Mouse (Mus musculus) liver, embryonic 14.5 days (tissue): ENCODE measurements around the gene 4930550C14Rik. TPM values are rescaled to one million over a fixed set of nuclear protein-coding genes. Genes with fewer than 3 reads are reported as not detected.
A peak's percentile ranks its signal among the peaks of the same experiment; 100 is the strongest.

Source experiments
- ATAC-seq: fragments of 200-750 bp; cut with Nextera tagmentation; 2 replicates; pipeline ENCODE4 v1.8.0; 2017; ENCODE audit warnings: moderate number of reproducible peaks, mild to moderate bottlenecking, moderate library complexity; ENCODE audit not compliant: insufficient read depth
- DNase-seq, 3 experiments: peaks; one replicate each; pipeline ENCODE4 v3.0.0-alpha.2; 2012 to 2013; ENCODE audit warnings: low read depth in 3 of 3, low spot score in 3 of 3
- H3K27ac ChIP-seq: fragments of 300-500 bp; sonication (generic); 2 replicates; pipeline ENCODE4 v1.5.1; 2014; ENCODE audit warnings: moderate library complexity, mild to moderate bottlenecking, control low read depth, inconsistent platforms
- H3K27me3 ChIP-seq: fragments of 300-500 bp; sonication (generic); 2 replicates; pipeline ENCODE4 v1.6.1; 2014; ENCODE audit warnings: mild to moderate bottlenecking, low read length, moderate library complexity; ENCODE audit not compliant: control insufficient read depth, insufficient read depth
- H3K36me3 ChIP-seq: fragments of 300-500 bp; sonication (generic); replicated peaks from 2 replicates; pipeline ENCODE4 v1.6.1; 2014; ENCODE audit warnings: low read depth; ENCODE audit not compliant: control insufficient read depth, insufficient read depth
- H3K4me1 ChIP-seq, 2 experiments: fragments of 200-500 bp in 1 of 2; fragments of 300-500 bp in 1 of 2; sonication (generic) in 1 of 2; replicated peaks; 2 replicates each; pipeline ENCODE4 v1.6.1; 2012 to 2014; ENCODE audit warnings: antibody characterized with exemption in 1 of 2, inconsistent platforms in 1 of 2, low read length in 1 of 2; ENCODE audit not compliant: control insufficient read depth in 2 of 2, insufficient read depth in 2 of 2
- H3K4me2 ChIP-seq: fragments of 300-500 bp; sonication (generic); 2 replicates; pipeline ENCODE4 v1.6.1; 2014; ENCODE audit warnings: low read depth, mild to moderate bottlenecking, control low read depth, moderate library complexity
- H3K4me3 ChIP-seq, 2 experiments: fragments of 200-500 bp in 1 of 2; fragments of 300-500 bp in 1 of 2; sonication (generic) in 1 of 2; 2 replicates each; pipeline ENCODE4 v1.5.1; 2012 to 2014; ENCODE audit warnings: low read depth in 2 of 2, low read length in 2 of 2, mild to moderate bottlenecking in 2 of 2, control low read depth in 1 of 2, inconsistent platforms in 1 of 2, moderate library complexity in 1 of 2; ENCODE audit not compliant: insufficient read depth in 1 of 2
- H3K9ac ChIP-seq: fragments of 300-500 bp; sonication (generic); replicated peaks from 2 replicates; pipeline ENCODE4 v1.6.1; 2014; ENCODE audit warnings: mild to moderate bottlenecking, control low read depth, moderate library complexity
- H3K9me3 ChIP-seq: fragments of 300-500 bp; sonication (generic); 2 replicates; pipeline ENCODE4 v1.6.1; 2016; ENCODE audit warnings: low read length, mixed read lengths; ENCODE audit not compliant: control insufficient read depth
- CTCF ChIP-seq: IDR thresholded peaks from 2 replicates; pipeline ENCODE4 v1.5.1; 2016; ENCODE audit warnings: antibody characterized with exemption, low read depth, control low read depth
- EP300 ChIP-seq: IDR thresholded peaks from 2 replicates; pipeline ENCODE4 v1.6.1; 2016; ENCODE audit warnings: antibody characterized with exemption, low read depth
- WGBS: fragments of 180-500 bp; shearing (Covaris S2); extraction: QIAGEN DNeasy Blood & Tissue Kit; methylation state at CpG from one replicate; pipeline ENCODE4 v1.1.7; 2014; ENCODE audit not compliant: insufficient replicate concordance; 5-methylcytosine and 5-hydroxymethylcytosine counted together
- polyA plus RNA-seq, 2 experiments: library from polyadenylated mRNA; depleted of rRNA in 1 of 2; stranded (reverse) in 1 of 2; unstranded in 1 of 2; fragments of >200 nt; fragmentation: Nextera tagmentation in 1 of 2; extraction: Ambion mirVana in 1 of 2; gene quantifications; 2 replicates each; pipeline versions ENCODE4 v1.2.1 to v1.2.3; 2012 to 2014

4930550C14Rik gene
- polyA plus RNA-seq, 2 experiments, result 0.64 to 0.86 TPM

GRCm38 (mm10) chr9:53409427-53409826 lies 7.3 kb downstream of the 4930550C14Rik start:
- TF ChIP-seq EP300, result peak; percentile 51
- no peak for TF ChIP-seq CTCF
- Histone ChIP-seq H3K9me3 (no peaks in the 10 kb centered on the region), H3K9ac (peak overlapping the region; percentile 32; the same call in 1 of the 2 replicates), H3K36me3 (no peaks in the 10 kb centered on the region), H3K4me3 (no peak overlapping the region), H3K4me2 (peak overlapping the region; percentile 49), H3K4me1 (peaks cover 18 to 33% of the 10 kb centered on the region in 2 experiments), H3K27me3 (no peaks in the 10 kb centered on the region), H3K27ac (peak overlapping the region; percentile 14; the same call in 1 of the 2 replicates)
- 33% methylated on average over 3 of the region's 3 CpGs for WGBS
- peak; percentile 88 for ATAC-seq
- peak in 2 of 3 experiments; percentile 16 to 25 for DNase-seq

GRCm38 (mm10) chr9:53422133-53422896 lies 20.2 kb downstream of the 4930550C14Rik start:
- Histone ChIP-seq H3K4me3 (peak overlapping the region; percentile 31; a peak in 2 of 4 replicates), H3K4me1 (peaks cover 5 to 24% of the 10 kb centered on the region in 2 experiments; a peak in 3 of 4 replicates), H3K9ac (peak overlapping the region; percentile 39), H3K4me2 (peak overlapping the region; percentile 66), H3K9me3 (no peaks in the 10 kb centered on the region), H3K36me3 (no peaks in the 10 kb centered on the region), H3K27me3 (no peaks in the 10 kb centered on the region), H3K27ac (peak overlapping the region; percentile 85)
- 10% methylated on average over 9 of the region's 9 CpGs for WGBS
- DNase-seq, result peak; percentile 65 to 66 (median 66)
- peak; percentile 98 for ATAC-seq
- TF ChIP-seq CTCF (no peak), EP300 (peak; percentile 85)

- no peak overlapping the region for H3K4me3 ChIP-seq
- no peaks in the 10 kb centered on the region for H3K9me3 ChIP-seq
- 62% methylated on average over 3 of the region's 3 CpGs for WGBS
- peak; percentile 34; the same call in 1 of the 2 replicates for ATAC-seq
- TF ChIP-seq CTCF (no peak), EP300 (no peak)
- H3K27me3 ChIP-seq, result no peaks in the 10 kb centered on the region
- no peak overlapping the region for H3K9ac ChIP-seq
- no peaks in the 10 kb centered on the region for H3K36me3 ChIP-seq
- peaks cover 3 to 24% of the 10 kb centered on the region in 2 experiments; a peak in 3 of 4 replicates for H3K4me1 ChIP-seq
- H3K27ac ChIP-seq, result no peak overlapping the region
- H3K4me2 ChIP-seq, result no peak overlapping the region
- DNase-seq, result no peak
Observed at GRCm38 (mm10) chr9:53426726-53427125, 24.6 kb downstream of the 4930550C14Rik start.

GRCm38 (mm10) chr9:53427638-53428037 lies 25.5 kb downstream of the 4930550C14Rik start:
- WGBS, result 48% methylated on average over 3 of the region's 3 CpGs
- H3K4me3 ChIP-seq, result no peak overlapping the region
- no peaks in the 10 kb centered on the region for H3K9me3 ChIP-seq
- H3K9ac ChIP-seq, result no peak overlapping the region
- no peaks in the 10 kb centered on the region for H3K27me3 ChIP-seq
- TF ChIP-seq EP300 (no peak), CTCF (no peak)
- no peak overlapping the region for H3K27ac ChIP-seq
- DNase-seq (no peak), ATAC-seq (no peak)
- H3K4me2 ChIP-seq, result no peak overlapping the region
- H3K36me3 ChIP-seq, result no peaks in the 10 kb centered on the region
- H3K4me1 ChIP-seq, result peaks cover 3 to 17% of the 10 kb centered on the region in 2 experiments; a peak in 3 of 4 replicates

DNA sequence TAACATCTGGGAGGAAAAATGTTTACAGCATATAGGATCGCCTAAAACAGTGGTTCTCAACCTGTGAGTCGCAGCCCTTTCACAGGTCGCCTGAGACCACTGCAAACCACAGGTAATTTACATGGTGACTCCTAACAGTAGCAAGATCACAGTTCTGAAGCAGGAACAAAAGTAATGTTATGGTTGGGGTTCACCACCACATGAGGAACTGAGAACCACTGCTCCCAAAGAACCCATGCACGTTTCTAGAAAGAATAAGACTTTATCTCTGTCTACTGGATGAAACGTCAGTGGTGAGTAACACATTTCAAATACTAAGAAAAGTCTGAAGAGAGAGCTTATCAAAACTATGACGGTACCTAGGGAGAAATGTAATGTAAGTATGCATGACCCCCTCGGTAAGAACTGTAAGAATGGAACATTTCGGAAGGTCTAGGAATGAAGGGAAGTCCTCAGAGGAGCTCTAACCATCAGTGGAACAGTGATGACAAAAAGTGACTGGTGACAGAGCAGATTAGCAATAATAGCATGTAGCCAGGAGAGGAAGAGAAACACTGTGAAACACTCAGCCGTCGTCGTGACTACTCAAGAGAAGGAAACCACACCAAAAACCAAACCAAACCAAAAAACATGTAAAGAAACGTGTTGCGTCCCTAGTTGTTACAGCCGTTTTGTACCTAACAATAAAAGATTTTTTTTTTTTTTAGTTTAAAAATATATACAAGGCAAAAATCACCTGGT lies 33.9 kb downstream of the 4930550C14Rik start:
- ATAC-seq, result no peak
- no peak overlapping the region for H3K9ac ChIP-seq
- no peaks in the 10 kb centered on the region; the same call in 1 of the 2 replicates for H3K36me3 ChIP-seq
- H3K4me2 ChIP-seq, result no peak overlapping the region
- H3K27ac ChIP-seq, result no peak overlapping the region
- H3K4me3 ChIP-seq, result no peak overlapping the region
- H3K9me3 ChIP-seq, result no peaks in the 10 kb centered on the region
- no peaks in the 10 kb centered on the region for H3K27me3 ChIP-seq
- no peak for DNase-seq
- TF ChIP-seq CTCF, result no peak
- TF ChIP-seq EP300, result no peak
- H3K4me1 ChIP-seq, result no peaks in the 10 kb centered on the region
- 66% methylated on average over 14 of the region's 14 CpGs for WGBS
